Mouse (Mus musculus): ENCODE data around the gene Wfdc3.

The Wfdc3 gene

GRCm38 (mm10) chr2:164783926-164784581 is 38.3 kb upstream of the Wfdc3 start:
- ChIA-PET POLR2A (interaction anchor here (0.6 to 23.4 kb wide), 25 partner anchors 9 to 394 kb away, joined by 3 to 366 read pairs (median 6); partner anchors contain the start of genes Ube2c (in 3 of the 4), Acot8 (in 2 of the 4), Zswim1 (in 2 of the 4) and Zswim3 (in 2 of the 4)), CTCF (interaction anchor here (0.5 to 5.3 kb wide), 51 partner anchors 10 to 1533 kb away, joined by 3 to 91 read pairs (median 4); partner anchors contain the start of genes Acot8 (in 2 of the 4), Ube2c (in 2 of the 4), Zswim3 (in 2 of the 4) and Ctsa (in 1 of the 4))

DNA sequence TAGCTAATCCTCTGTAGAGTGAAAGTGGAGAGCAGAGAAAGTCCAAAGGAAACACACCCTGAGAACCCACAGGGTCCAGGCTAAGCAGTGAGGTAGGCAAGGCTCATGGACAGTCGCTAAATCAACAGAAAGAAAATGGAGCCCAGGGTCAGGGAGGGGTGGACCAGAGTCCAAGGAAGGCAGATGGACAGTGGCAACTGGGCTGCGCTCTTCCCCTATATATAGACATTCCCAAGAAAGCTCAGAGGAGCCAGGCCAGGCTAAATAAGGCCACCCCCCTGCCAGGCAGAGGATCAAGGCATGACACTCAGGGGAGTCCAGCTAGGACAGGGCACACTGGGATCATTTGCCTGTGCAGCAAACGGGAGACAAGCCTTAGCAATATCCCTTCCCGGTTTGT is 36.1 kb upstream of the Wfdc3 start:
- ChIA-PET POLR2A (interaction anchor here in 2 of 4 experiments (1.0 to 23.4 kb wide), 7 partner anchors 9 to 338 kb away, joined by 3 to 366 read pairs (median 5); partner anchors contain the start of genes Acot8 (in 1 of the 2), Sdc4 (in 1 of the 2), Ube2c (in 1 of the 2) and Zswim1 (in 1 of the 2)), CTCF (interaction anchor here in 3 of 4 experiments (1.0 to 5.3 kb wide), 5 partner anchors 10 to 12 kb away, joined by 3 to 42 read pairs (median 4); no protein-coding TSS in a partner anchor)

DNA sequence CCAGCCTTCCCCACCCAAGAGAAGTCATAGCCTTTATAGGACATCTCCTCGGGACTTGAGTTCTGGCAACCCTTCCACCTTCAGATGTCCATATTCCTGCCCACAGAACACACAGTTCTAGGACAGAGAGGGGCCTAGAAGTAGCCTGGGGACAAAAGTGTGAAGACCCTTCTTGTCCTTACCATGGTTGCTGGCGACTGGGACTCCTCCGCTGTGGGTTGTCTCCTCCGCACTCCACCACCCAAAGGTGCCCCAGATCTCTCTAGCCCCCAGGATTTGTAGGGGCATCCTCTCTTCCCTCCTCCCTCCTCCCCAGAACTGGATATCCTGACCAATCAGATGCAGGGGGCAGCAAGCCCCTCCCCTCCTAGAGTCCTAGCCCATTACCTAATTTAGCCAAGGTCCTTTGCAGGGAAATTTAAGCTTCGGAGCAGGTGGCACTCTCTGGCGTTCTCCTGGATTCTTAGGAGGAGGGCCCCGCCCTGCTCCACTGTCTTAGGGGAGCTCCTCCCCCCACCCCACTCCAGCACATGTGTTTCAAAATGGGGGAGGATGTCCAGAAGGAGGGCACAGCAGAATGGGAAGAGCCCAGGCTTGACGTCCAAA is 33.9 kb upstream of the Wfdc3 start, which contains the start of gene Tnnc2:
TSS of gene Tnnc2 (minus strand) at position 487 of the 606 bp plus-strand sequence.
- POLR2A ChIA-PET = interaction anchor here (0.6 to 23.4 kb wide), 15 partner anchors 10 to 1207 kb away, joined by 3 to 366 read pairs (median 5); partner anchors contain the start of genes Acot8 (in 3 of the 4), Zswim3 (in 3 of the 4), Ube2c (in 2 of the 4) and Zswim1 (in 1 of the 4)

GRCm38 (mm10) chr2:164778809-164779208 is 33.1 kb upstream of the Wfdc3 start:
- CTCF ChIA-PET = interaction anchor here in 2 of 4 experiments (1.1 to 2.2 kb wide), 2 partner anchors 15 kb away, joined by 3 to 6 read pairs; no protein-coding TSS in a partner anchor
- POLR2A ChIA-PET = interaction anchor here in 2 of 4 experiments (1.5 to 23.4 kb wide), 3 partner anchors 13 to 26 kb away, joined by 3 to 366 read pairs (median 5); partner anchors contain the start of genes Acot8 (in 1 of the 2), Ube2c (in 1 of the 2) and Zswim3 (in 1 of the 2)

More for the DNA sequence above, 33.9 kb upstream of the Wfdc3 start, which contains the start of gene Tnnc2:
- CTCF ChIA-PET = interaction anchor here in 3 of 4 experiments (0.6 to 1.7 kb wide), 4 partner anchors 9 to 15 kb away, joined by 3 to 6 read pairs (median 4); no protein-coding TSS in a partner anchor

GRCm38 (mm10) chr2:164778015-164778287 is 32.2 kb upstream of the Wfdc3 start:
- ChIA-PET POLR2A (interaction anchor here in 3 of 4 experiments (0.6 to 23.4 kb wide), 10 partner anchors 8 to 63 kb away, joined by 3 to 366 read pairs (median 6); partner anchors contain the start of genes Acot8 (in 2 of the 3), Zswim3 (in 2 of the 3), Snx21 (in 1 of the 3) and Ube2c (in 1 of the 3)), CTCF (interaction anchor here (1.1 to 2.2 kb wide), 6 partner anchors 15 to 21 kb away, joined by 3 to 14 read pairs (median 6); no protein-coding TSS in a partner anchor)

DNA sequence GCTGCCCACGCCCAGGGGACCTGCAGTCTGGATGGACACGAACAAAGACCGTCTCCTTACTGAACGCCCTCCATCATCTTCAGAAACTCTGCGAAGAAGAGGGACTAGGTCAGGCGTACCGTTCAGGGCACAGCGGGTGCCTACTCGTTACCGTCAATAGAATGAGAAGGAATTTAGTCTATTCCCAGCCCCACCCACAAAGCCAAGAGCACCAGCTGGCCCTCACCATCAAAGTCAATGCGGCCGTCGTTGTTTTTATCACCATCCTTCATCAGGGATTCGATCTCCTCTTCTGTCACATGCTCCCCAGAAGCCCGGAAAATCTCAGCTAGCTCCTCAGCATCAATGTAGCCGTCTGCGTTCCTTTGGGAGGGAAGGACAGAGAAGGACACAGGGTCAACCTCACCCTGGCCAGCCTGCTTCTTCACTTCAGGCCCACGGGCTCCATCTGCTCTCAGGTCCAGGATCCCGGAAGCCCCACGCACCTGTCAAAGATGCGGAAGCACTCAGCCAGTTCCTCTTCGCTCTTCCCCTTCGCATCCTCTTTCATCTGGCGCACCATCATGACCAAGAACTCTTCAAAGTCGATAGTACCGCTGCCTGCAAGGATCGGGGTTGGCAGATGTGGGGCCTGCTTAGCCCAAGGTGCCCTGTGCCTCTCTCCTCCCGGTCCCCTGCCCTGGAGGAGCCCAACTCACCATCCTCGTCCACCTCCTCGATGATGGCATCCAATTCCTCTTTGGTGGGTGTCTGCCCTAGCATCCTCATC is 31.7 kb upstream of the Wfdc3 start:
- CTCF ChIA-PET = interaction anchor here (0.5 to 2.2 kb wide), 7 partner anchors 8 to 27 kb away, joined by 3 to 14 read pairs (median 6); partner anchors contain the start of gene Snx21 (in 1 of the 4)
- POLR2A ChIA-PET = interaction anchor here (0.6 to 23.4 kb wide), 25 partner anchors 8 to 81 kb away, joined by 3 to 366 read pairs (median 4); partner anchors contain the start of genes Acot8 (in 3 of the 4), Zswim3 (in 3 of the 4), Snx21 (in 2 of the 4) and Ube2c (in 1 of the 4)

- ChIA-PET CTCF (interaction anchor here (0.5 to 2.2 kb wide), 7 partner anchors 9 to 27 kb away, joined by 3 to 14 read pairs (median 6); partner anchors contain the start of gene Snx21 (in 1 of the 4)), POLR2A (interaction anchor here (0.6 to 23.4 kb wide), 28 partner anchors 8 to 373 kb away, joined by 3 to 366 read pairs (median 4); partner anchors contain the start of genes Acot8 (in 3 of the 4), Zswim3 (in 3 of the 4), Snx21 (in 2 of the 4) and Ube2c (in 1 of the 4))
Measured at GRCm38 (mm10) chr2:164776801-164777200, 31.1 kb upstream of the Wfdc3 start.

DNA sequence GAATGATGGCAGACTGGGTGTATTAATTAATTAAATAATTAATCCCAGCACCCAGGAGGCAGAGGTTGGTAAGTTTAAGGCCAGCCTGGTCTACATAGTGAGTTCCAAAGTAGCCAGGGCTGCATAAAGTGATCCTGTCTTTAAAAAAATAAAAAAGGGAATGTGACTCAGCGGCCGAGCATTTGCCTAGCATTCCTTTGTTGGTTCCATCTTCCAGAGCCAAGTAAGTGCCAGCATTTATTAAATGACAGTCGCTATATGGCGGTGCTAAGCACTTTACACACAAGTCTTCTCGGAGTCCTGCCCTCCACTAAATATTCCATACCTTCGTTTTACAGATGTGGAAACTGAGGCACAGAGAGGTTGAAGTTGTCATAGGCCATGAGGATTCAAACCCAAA is 30.4 kb upstream of the Wfdc3 start:
- CTCF ChIA-PET = interaction anchor here in 2 of 4 experiments (1.6 to 1.9 kb wide), 3 partner anchors 10 to 18 kb away, joined by 6 to 14 read pairs (median 9); partner anchors contain the start of gene Snx21 (in 1 of the 2)
- POLR2A ChIA-PET = interaction anchor here (0.6 to 23.4 kb wide), 15 partner anchors 9 to 82 kb away, joined by 3 to 366 read pairs (median 5); partner anchors contain the start of genes Acot8 (in 2 of the 4), Snx21 (in 2 of the 4), Zswim3 (in 2 of the 4) and Tnnc2 (in 1 of the 4)

DNA sequence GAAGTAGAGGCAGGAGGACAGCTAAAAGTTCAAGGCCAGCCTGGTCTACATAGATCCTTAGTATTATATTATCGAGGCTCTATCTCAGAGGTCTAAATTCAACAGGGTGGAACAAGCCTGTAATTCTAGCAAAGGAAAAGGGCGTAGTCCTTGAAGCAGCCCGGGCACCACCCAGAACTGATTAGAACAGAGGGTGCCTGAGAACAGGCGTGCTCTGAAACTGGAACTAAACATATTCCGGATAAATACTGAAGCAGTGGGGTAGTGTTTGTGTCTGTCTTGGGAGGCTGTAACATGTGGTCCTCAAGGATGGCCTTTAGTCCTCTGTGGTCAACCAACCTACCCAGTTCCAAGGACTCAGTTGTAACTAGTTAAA is 28.2 kb upstream of the Wfdc3 start:
- ChIA-PET CTCF (interaction anchor here in 2 of 4 experiments (1.0 to 1.7 kb wide), 5 partner anchors 10 to 20 kb away, joined by 4 to 8 read pairs (median 6); partner anchors contain the start of gene Snx21 (in 1 of the 2)), POLR2A (interaction anchor here in 3 of 4 experiments (0.7 to 19.8 kb wide), 16 partner anchors 10 to 50 kb away, joined by 3 to 366 read pairs (median 13); partner anchors contain the start of genes Snx21 (in 3 of the 3), Acot8 (in 2 of the 3), Zswim1 (in 2 of the 3) and Zswim3 (in 2 of the 3))

DNA sequence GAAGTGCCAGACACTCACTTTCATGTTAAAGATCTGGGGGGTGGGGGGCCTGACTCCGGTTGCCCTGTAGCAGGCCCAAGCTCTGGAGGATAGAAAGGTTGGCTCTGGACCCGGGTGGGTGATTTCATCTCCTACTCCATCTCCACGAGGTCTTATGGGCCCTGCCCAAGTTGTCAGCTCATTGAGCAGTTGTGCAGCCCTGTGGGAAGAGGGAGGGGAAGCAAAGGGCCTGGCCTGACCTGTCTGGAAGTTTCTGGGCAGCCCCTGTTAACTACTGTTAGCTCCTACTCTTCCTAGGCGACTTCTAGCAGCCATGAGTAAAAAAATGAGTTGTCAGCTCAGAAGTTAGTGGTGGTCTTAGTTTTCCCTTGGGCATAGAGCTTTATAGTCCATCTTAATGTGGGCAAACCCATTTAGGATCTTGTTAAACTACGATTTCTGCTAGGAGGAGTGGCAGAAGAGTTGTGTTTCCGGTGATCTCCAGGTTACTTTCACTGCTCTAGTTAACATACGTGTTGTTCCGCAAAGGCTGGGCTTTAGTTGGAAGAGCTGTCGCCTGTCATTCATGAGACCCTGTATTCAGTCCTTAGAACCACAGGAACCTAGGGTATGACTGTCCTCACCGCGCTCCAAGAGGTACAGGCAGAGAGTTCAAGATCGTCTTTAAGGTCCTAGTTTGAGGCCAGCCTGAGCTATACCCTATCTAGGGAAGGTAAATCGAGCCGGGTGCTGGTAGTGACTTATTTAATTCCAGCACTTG is 27.7 kb upstream of the Wfdc3 start:
- ChIA-PET CTCF (interaction anchor here in 2 of 4 experiments (0.5 to 1.7 kb wide), 7 partner anchors 11 to 104 kb away, joined by 3 to 8 read pairs (median 6); partner anchors contain the start of gene Snx21 (in 1 of the 2)), POLR2A (interaction anchor here in 3 of 4 experiments (0.7 to 19.8 kb wide), 25 partner anchors 9 to 233 kb away, joined by 3 to 366 read pairs (median 6); partner anchors contain the start of genes Snx21 (in 3 of the 3), Acot8 (in 2 of the 3), Zswim1 (in 2 of the 3) and Zswim3 (in 2 of the 3))

GRCm38 (mm10) chr2:164771123-164771522 is 25.4 kb upstream of the Wfdc3 start:
- ChIA-PET POLR2A (interaction anchor here in 3 of 4 experiments (0.6 to 19.8 kb wide), 13 partner anchors 12 to 53 kb away, joined by 4 to 366 read pairs (median 13); partner anchors contain the start of genes Snx21 (in 3 of the 3), Acot8 (in 2 of the 3), Zswim1 (in 2 of the 3) and Zswim3 (in 2 of the 3)), CTCF (interaction anchor here in 2 of 4 experiments (1.2 to 1.9 kb wide), 5 partner anchors 13 to 23 kb away, joined by 3 to 7 read pairs (median 3); partner anchors contain the start of gene Snx21 (in 1 of the 2))

- ChIA-PET POLR2A (interaction anchor here in 3 of 4 experiments (0.8 to 19.8 kb wide), 32 partner anchors 10 to 309 kb away, joined by 3 to 366 read pairs (median 6); partner anchors contain the start of genes Snx21 (in 3 of the 3), Zswim1 (in 3 of the 3), Acot8 (in 2 of the 3) and Pltp (in 2 of the 3)), CTCF (interaction anchor here in 2 of 4 experiments (1.0 to 1.9 kb wide), 6 partner anchors 14 to 183 kb away, joined by 3 to 7 read pairs (median 4); no protein-coding TSS in a partner anchor)
Measured at GRCm38 (mm10) chr2:164770279-164770678, 24.5 kb upstream of the Wfdc3 start.

DNA sequence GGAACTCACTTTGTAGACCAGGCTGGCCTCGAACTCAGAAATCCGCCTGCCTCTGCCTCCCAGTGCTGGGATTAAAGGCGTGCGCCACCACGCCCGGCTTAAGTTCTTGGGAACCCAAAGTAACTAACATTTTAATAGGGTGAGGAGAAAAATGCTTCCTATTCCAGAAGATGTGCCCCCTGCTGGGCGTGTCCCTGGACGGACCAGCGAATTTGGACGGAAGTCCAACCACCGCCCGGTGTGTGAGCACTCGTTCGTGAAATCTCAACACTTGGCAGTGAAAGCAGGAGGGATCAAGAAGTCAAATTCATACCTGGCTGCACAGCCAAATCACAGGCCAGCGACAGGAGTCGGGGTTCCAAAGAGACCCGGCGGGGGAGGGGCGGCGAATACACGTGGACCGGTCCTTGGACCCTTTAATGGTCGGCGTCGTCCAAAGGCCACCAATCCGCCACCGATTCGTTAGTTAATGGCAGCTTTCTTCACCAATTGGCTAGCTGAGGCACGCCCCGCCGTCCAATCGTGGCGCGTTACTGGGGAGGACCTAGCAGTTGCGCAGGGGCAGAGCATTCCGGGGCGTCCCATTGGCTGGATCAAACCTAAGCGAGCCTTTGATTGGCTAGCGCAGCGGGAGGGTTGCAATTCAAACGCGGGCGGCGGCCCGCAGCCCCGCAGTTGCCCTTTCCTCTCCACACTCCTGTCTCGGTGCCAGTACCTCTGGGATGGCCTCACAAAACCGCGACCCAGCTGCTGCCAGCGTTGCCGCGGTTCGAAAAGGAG is 23.7 kb upstream of the Wfdc3 start, which contains the start of gene Ube2c:
TSS of gene Ube2c (plus strand) at position 641 of the 780 bp plus-strand sequence.
- ChIA-PET POLR2A (interaction anchor here (0.6 to 19.8 kb wide), 51 partner anchors 8 to 313 kb away, joined by 3 to 366 read pairs (median 4); partner anchors contain the start of genes Snx21 (in 3 of the 4), Zswim1 (in 3 of the 4), Acot8 (in 2 of the 4) and Pltp (in 2 of the 4)), CTCF (interaction anchor here in 3 of 4 experiments (0.6 to 1.9 kb wide), 12 partner anchors 15 to 684 kb away, joined by 3 to 7 read pairs (median 4); partner anchors contain the start of genes Snx21 (in 1 of the 3), Wfdc10 (in 1 of the 3) and Wfdc9 (in 1 of the 3))
